Mouse (Mus musculus): ENCODE results near the gene Zfp110.

DNA sequence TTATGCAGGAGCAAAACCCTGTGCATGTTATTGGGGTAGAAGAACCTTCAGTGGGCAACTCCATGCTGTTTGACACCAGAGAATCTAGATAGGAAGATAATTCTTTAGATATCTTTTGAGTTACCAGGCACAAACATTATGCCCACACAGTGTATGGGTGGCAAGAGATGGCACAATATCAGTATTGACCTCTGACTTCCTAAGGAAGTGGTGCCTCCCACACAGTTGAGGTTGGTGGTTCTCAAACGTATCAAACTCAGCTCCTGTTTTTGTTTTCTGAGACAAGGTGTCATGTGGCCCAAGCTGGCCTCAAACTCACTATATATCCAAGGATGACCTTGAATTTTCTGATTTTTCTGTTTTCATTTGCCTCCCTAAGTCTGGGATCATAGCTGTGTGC lies 56.8 kb downstream of the Zfp110 start:
- no peak for TF ChIP-seq CTCF (IDR thresholded peaks at IDR 0.05; ENCODE audit: low read depth)
- no peak for TF ChIP-seq EP300 (IDR thresholded peaks at IDR 0.05; ENCODE audit: low read depth)

Measured in heart, postnatal 0 days (tissue).